Mouse (Mus musculus): ENCODE results near the gene Gm42417.
"Not testable (repeated sequence)": the region's sequence is repeated elsewhere in the genome, so short reads cannot be mapped to it uniquely, and the experiment has no call there.

Gm42417 gene

DNA sequence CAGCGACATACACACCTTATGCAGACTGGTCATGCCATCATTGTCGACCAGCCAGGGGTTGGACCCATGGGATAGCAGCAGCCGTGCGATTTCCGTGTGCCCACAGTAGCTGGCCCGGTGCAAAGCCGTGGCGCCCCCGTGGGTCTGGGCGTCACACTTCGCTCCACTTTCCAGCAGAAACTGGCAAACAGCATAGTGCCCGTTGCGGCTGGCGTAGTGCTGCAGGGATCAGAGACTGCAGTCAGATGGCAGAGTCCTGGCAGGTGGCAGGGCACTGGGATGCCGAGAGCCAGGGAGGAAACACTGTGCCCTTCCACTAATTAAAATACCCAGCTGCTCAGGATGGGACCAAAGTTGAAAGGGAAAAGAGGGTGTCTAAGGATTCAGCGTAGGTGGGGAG, 2.6 kb upstream of the Gm42417 start:
- DNase-seq: no peak

DNA sequence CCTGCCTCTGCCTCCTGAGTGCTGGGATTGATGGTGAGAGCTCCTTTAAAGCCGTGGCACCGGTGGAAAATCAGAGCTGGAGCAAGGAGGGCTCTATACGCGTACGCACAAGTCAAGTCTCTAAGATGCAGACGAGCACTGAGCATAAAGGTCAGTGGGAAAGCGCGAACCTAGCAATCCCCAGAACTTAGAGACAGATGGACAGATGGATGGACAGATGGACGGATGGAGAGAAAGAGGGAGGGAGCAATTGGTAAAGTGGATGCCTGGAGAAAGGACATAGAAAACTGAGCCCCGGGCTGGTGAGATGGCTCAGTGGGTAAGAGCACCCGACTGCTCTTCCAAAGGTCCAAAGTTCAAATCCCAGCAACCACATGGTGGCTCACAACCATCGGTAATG, 1.6 kb upstream of the Gm42417 start:
- no peak for DNase-seq

DNA sequence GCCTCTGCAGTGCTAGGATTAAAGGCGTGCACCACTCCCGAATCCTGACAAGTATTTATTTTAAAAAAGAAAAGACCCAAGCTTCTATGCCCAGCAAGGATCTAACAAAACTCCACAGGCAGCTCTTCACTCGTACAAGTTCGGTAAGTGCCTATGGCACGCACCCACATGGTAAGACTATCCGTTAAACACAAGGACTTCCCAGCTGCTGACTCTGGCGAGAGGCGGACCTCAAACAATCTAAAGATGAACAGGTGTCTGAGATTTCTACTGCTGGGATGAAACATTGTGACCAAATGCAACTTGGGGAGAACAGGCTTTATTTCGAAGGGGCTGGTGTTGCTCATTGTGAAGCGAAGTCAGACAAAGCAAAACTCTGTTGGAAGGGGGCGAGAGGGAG, 903 bp upstream of the Gm42417 start:
- no peak for DNase-seq

DNA sequence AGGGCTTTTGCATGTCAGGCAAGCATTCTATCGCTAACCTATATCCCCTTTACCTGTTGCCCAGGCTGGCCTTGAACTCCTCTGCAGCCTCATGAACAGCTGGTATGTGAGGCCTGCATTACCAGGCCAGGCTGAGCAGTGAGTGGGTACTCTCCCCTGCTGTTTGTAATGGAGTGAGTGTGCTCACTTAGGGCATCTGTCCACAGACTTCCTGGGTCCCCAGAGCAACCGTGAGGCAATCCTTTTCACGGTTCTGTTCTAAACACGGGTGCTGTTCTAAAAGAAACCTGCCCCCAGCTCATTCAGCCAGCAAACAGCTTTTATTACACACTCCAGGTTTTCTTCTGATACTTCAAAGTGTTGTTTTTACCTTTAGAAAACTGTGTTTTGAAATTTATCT, 502 bp downstream of the Gm42417 start:
- no peak for DNase-seq

DNA sequence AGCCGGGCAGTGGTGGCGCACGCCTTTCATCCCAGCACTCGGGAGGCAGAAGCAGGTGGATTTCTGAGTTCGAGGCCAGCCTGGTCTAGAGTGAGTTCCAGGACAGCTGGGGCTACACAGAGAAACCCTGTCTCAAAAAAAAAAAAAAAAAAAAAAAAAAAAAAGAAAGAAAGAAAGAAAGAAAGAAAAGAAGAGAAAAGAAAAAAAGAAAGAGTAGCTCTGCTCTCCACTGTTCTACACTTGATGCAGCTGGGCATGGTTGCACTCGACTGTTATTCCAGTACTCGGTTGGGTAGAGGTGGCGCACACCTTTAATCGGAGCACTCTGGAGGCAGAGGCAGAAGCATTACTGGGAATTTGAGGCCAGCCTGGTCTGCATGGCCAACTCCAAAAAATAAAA, 2.4 kb downstream of the Gm42417 start, which contains the start of gene Ankrd23:
Ankrd23 (minus strand) TSS at position 101 of the 400 bp plus-strand sequence.
- DNase-seq: not testable (repeated sequence)

DNA sequence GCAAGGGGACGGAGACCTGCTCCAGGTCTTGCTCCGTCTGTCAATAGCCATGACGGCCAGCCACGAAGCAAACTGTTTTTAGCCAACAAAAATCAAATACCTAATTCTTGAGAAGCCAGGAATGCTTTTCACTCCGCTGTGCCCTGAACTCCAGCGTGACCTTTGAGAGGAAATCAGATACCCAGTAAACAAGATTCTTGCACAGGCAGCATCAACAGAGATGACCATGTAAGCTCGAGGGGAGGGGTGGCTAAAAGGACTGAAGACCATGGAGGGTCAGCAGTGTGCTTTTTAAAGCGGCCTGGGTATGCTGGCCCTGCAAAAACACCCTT, 2.9 kb downstream of the Gm42417 start:
- no peak for DNase-seq

DNA sequence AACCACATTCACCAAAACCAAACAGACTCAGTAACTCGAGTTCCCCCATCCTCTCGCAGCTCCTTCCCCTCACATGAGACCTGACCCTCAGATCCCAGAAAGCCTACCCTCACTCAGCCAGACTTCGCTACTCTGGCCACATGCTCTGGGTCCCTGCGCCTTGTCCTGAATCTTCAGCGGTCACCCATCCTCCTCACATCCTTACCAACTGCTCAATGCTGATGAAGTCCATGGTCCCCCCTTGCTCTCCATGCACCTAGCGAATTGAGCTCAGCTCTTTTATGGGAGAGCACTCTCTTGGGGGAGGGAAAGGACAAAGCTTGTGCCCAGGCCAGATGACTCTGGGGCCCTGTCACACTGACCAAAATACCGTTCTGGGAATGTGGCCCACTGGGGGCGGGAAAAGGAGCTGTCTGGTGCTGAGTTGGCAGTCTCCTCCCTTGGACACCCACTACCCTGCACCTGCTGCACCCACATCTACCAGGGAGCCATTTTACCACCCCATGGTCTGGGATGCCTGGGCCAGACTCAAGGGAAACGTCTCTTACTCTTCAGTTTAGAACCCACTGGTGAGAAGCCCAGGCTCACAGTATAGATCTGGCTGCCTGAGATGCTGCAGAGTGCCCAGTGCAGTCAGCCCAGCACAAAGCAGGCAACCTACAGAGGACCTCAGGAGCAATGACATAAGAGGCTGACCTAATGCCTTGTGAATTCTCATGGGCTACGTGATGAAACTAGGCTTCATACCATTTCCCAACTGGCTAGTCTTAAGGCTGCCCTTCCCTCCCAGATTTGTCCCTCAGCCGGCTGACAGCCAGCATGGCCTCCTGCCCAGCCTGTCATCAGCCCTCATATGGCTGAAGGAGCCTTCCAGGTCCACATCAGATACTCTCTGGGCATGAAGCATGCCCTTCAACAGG, 3.5 kb downstream of the Gm42417 start:
- no peak for DNase-seq

DNA sequence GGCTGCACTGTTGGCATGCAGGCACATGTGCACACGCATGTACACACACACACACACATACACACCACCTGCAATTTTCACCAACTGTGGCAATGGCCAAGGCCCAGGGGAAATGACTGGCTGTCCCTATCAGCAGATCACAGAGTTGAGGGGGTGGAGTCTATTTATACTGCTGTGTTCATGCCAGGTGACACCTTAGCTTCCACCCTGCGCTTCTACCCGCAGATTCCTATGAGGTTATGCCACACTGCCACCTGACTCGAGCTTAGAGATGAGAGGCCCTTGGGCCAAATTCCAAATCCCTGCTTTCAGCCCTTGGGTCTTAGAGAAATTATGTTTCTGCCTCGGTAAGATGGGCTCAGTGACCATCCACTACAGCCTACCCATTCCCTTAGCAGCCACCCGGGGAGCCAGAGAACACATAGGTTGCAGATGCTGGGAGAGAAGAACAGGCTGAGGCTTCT, 4.6 kb downstream of the Gm42417 start:
- no peak for DNase-seq

DNA sequence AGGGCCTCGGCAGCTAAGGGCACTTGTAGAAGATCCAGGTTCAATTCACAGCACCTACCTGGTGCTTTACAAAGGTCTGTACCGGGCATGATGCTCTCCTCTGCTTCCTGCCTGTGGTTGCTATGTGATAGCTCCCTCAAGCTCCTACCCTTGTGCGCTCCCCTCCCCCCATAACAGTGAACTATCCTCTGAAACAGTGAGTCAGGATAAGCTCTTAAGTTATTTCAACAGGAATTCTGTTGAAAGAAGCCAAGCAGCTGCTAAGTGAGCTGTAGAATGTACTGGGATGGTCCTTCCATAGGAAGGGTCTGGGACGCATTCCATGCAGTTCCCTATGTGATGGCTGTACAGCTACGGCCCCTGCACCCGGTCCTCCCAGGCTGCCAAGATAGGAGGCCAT, 5.7 kb downstream of the Gm42417 start:
- no peak for DNase-seq

DNA sequence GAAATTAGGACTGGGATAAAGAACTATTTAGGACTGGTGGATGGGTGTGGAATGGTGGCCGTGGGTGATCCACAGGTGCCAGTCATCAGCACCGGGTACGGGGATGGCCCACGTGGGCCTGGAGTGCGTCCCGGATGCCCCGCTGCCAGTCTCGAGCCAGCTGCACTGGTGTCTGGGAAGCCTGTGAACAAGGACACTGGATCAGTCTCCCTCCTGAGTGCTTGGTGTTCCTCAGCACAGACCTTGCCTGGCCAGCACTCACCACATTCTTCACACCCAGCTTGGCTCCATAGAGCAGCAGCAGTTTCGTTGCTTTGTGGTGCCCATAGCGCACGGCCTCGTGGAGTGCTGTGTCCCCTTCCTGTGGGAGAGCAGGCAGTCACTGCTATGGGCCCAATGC, 7.8 kb downstream of the Gm42417 start:
- no peak for DNase-seq

DNA sequence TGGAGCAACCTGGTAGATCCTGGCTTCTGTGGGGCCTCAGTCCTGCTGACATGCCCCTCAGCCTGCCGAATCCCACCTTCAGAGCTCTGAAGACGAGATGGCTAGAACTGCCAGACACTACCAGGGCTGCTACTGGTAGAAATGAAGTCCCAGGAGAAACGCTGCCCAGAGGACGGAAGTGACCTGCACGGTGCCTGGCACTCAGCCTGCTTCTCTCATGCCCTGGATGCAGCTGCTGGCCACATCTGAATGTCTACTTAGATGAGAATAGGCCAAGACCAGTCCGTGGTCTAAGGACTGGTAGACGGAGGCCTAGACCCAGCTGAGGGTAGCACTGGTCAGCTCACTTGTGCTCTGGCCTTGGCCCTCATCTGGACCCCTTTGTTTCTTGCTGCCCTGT, 8.3 kb downstream of the Gm42417 start:
- no peak for DNase-seq

DNA sequence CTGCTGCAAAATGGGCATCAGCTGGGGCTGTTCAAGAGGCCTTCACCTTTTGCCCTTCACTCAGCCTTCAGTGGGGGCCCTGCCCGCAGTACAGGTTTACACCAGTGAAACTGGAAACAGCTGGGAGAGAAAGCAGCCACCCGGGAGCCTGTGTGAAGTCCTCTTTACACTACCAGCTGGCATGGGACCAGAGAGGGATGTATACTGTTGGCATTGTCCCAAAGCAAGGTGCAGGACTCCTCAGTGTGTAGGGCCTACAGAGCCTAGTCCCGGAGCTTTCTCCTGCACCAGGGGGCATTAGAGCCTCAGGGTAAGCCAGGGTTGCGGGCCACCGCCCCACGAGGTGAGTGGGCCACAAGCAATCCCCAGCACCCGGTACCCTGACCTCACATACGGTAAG, 8.7 kb downstream of the Gm42417 start:
- DNase-seq: no peak

DNA sequence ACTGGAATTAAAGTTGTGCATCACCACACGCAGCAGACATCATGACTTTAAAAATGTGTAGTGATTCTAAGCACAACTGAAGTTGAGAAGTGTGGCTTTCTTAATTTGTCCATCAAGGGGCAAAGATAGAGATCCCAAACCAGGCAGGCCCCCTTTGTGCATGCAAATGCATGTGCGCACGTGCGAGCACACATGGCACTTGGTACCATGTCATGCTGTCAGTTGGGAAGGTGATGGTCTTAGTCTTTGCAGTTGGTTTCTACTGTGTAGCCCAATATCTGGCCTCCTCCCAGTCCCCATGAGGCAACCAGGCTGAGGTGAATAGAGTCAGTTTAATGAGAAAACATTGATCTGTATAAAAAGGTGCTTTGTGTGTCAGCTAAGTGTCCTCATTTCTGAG, 9.4 kb downstream of the Gm42417 start:
- no peak for DNase-seq

DNA sequence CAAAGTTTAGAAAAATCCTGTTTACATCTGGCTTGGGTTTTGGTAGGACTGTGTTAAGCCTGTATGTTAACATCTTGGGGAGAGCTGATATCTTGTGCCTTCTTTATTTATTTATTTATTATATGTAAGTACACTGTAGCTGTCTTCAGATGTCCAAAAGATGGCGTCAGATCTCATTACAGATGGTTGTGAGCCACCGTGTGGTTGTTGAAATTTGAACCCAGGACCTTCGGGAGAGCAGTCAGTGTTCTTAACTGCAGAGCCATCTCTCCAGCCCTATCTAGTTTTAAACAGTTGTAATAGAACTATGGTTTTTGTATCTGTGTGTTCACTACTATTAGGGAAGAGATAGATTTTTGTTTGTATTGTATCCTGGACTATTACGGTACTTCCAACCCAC, 10.0 kb downstream of the Gm42417 start:
- no peak for DNase-seq

DNA sequence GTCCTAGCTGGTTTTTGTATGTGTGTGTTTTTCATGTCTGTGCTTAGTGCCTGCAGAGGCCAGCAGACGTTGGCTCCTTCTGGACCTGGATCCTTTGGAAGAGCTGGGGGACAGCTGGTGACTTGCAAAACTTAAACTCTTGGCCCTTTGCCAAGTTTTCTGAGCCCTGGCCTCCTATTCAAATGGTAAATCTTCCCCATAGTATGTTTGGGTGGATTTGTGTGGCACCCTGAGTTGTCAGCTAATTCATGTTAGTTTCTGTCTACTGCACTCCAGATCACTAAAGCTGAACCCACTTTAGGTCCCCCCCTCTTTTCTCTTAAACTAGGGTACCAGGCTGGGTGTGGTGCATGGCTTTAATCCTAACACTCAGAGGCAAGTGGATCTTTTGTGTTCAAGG, 10.9 kb downstream of the Gm42417 start:
- no peak for DNase-seq

DNA sequence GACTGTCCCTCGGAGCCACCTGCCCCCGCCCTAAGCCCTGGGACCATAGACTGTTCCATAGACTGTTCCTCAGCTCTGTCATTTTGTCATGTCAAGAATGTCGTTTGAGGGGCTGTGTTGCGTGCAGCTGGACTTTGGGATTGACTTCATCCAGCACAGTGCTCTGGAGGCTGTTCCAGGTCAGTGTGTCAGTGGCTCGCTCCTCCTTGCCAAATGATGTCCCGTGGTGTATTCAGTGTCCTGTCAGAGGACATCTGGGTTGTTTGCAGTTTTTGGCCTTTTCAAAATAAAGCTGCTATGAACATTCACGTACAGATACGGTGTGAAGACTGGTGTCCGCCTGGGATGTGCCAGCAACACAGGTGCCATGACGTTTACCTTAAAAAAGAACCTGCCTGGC, 12.3 kb downstream of the Gm42417 start:
- DNase-seq: no peak

DNA sequence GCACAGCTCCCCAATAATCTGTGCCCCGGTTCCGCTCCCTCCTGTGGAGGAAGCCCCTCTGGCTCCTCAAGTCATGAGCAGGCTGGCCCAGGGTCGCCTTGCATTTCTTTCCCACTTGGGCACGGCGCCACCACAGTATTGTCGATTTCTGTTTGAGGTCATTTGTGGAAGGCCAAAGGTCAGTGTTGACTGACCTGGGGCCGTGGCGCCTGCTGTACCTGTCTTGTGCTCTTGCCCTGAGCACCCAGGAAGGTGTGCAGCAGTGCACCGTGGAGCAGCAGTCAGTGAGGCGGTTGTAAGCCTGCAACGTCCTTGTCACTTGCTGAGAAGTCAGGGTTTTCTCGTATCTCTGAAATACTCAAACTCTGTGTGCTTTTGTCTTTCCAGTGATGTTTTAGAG, 13.5 kb downstream of the Gm42417 start:
- no peak for DNase-seq

DNA sequence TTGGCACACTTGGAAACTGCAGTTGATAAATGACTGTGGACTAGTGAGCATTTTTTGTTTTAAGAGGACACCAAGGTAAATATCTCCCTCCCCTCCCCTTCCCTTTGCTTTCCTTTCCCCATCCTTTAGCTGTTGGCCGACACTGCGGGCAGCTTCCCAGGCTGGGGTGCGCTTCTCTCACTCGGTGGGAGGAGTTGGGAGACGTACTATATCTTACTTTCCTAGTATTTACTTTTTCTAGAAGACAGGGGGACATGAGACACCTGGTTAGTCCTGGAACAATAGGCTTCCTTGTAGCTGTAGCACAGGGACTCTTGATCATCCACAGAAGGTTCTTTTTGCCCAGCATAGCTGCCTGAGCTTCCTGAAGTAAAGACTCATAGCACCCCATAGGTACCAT, 15.2 kb downstream of the Gm42417 start:
- no peak for DNase-seq

DNA sequence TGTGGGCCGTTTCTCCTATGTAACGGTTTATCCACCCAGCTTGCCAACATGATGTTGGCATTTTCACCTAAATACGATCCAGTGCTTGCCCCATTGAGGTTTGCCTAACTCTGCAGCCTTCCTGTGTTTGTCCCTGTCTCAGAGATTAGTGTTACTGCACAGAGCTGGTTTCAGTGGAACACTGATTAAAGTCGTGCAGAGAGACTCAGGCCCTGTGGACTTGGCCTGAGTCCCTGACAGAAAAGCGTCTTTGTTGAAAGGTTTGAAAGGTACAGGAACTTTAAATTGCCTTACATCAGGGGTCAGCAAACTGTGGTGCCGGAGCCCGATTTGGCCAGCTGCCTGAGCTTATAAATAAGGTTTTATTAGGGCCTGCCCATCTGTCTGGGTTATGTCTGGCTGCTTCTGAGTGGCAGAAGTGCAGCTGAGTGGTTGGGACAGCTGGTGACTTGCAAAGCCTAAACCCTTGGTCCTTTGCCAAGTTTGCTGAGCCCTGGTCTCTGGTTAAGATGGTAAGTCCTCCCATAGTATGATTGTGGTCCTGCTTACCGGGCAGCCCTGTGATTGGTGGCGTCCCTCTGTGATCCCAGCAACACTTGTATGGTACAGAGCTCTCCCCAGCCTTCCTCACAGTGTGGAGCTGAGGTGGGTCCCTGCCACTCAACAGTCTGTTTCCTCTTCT, 15.8 kb downstream of the Gm42417 start:
- DNase-seq: no peak

DNA sequence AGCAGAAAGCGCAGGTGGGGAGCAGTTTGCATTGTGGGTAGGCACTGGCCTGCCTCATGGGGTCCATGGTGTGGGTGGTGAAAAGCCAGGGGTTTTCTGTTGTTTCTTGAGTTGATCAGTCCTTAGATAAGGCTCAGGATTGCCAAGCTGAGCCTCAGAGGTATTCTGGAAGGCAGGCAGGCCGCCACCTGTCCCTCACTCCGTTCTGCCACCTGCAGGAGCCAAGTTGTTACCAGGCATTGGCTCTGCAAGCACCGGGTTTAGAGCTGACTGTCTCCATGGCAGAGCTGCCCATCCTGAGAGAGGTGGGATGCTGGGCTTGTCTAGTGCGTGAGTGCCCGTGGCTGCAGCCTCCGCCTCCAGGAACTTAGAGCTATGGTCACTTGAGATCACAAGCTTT, 17.0 kb downstream of the Gm42417 start:
- no peak for DNase-seq

DNA sequence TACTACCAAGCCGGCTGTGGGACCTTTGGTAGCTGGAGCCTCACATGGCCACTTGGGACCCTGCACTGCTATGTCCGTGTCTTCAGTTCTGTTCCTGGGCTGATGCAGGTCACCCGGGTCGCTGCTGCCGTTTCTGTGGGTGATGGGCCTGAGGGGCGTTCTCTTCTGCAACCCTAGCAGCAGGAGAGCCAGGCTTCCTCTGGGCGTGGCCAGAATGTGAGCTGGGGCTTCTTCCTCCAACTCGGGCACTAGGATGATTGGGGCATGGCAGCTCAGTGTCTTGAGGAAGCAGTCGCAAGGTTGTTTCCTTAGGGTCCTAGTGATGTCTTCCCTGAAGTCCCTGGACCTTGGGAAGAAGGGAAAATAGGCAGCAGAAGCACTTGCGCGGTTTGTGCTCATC, 19.6 kb downstream of the Gm42417 start:
- no peak for DNase-seq

DNA sequence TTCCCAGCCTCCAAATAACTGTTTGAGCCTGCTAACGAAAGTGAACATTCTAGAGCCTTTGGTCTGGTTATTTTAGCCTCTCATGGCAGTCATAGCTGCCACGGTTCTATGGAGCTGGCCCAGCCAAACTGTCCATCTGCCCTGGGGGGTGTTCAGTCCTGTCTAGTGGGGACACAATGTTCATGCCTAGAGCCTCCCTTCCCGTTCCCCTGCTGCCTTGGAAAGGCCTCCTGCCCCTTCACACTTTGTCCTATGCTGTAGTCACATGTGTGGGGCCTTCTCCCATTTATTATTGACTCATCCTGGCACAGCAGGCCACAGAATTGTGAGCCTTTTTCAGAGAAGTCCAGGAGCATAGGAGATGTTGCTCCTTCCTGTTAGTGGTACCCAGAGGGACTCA, 21.0 kb downstream of the Gm42417 start:
- DNase-seq: no peak

DNA sequence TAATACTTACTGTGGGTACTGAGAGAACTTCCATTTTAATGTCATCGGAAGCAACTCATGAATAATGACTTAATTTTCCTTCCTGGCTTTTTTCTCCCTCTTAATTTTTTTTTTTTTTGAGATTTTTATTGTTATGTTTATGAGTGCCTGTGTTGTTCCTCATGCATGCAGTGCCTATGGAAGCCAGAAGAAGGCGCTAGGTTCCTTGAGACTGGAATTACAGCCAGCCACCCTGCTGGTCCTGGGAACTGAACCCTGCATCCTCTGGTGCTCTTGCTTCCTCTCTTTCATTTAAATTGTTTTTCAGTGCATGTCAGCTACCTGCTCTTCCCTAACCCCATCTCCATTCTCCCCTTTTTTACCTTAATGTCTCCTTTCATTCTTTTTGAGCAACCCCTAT, 25.5 kb downstream of the Gm42417 start:
- peak; percentile 29 for DNase-seq

DNA sequence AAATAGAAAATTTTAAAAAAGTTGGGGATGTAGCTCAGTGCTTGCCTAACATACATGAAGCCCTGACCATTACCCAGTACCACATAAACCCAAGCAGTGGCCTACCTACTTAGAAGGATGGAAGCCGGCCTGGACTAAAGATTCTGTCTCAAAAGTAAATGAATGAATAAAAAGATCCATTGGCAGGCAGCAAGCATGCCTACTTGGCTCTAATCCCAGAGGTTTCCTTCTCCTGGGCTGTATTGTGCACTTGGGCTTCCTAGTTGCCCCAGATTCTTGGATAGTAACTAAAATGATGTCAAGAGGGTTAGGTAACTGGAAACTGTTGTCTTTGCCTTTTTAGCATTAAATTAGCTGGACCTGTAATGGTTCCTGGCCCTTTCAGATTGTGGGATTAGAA, 25.9 kb downstream of the Gm42417 start:
- DNase-seq: no peak

DNA sequence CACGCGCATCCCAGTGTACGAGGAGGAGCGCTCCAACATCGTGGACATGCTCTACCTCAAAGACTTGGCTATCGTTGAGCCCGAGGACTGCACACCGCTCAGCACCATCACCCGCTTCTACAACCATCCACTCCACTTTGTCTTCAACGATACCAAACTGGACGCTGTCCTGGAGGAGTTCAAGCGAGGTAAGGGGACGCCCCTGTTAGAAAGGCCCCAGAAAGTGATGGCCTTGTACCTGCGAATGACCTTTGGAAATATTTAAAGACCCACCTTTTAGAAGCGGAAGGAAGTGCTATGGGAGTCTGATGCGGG, 26.3 kb downstream of the Gm42417 start:
- DNase-seq: no peak
